Mouse (Mus musculus): ENCODE data around the gene Cdk15. TPM values are rescaled to one million over a fixed set of nuclear protein-coding genes. Genes with fewer than 3 reads are reported as not detected.

The Cdk15 gene
- polyA plus RNA-seq, 1 experiment from 2014 or later: 0.20 TPM

DNA sequence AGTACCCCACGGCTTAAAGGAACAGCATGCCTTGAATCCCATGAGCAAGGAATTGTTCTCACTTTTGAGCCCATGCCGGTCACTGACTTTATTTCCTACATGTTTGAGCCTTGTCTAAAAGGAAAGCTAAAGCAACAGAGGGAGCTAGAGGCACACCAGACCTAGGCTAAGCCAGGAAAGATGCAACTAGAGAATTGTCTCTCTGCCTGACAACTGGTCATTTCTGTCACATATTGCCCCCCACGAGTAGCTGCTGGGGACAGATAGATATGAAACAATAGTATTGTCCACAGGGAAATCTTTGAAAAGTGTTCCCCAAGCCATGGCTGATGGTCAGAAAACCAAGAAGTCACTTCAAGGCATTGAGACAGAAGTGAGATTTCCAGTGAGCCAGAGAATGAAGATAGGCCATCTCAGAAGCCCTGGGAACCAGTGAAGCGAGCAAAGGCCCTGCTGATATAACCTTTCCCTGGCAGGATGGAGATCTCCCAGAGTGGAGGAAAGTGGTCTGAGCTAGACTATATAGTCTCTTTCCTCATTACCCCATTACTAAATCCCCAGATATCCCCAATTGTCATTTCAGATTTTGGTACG lies 54.7 kb downstream of the Cdk15 start:
- Histone ChIP-seq H3K4me2 (ENCODE audit: low read depth, low read length) (no peak overlapping the region), H3K4me1 (ENCODE audit: insufficient read depth) (no peaks in the 10 kb centered on the region), H3K27me3 (ENCODE audit: insufficient read depth, low read length) (no peaks in the 10 kb centered on the region), H3K36me3 (replicated peaks; ENCODE audit: insufficient read depth, low read length) (no peaks in the 10 kb centered on the region), H3K4me3 (ENCODE audit: low read depth, low read length) (no peak overlapping the region), H3K9ac (replicated peaks) (no peak overlapping the region), H3K9me3 (ENCODE audit: low read length) (no peaks in the 10 kb centered on the region), H3K27ac (ENCODE audit: low read depth) (no peak overlapping the region)
- DNase-seq (no peak), ATAC-seq (no peak)
- TF ChIP-seq CTCF (IDR thresholded peaks at IDR 0.05; ENCODE audit: low read depth): 0 out of 2 replicates have a peak, but pooled peaks have one; percentile 6
- no peak for TF ChIP-seq EP300 (IDR thresholded peaks at IDR 0.05; ENCODE audit: low read depth)
- 55% methylated on average over 5 of the region's 5 CpGs for WGBS (ENCODE audit: insufficient replicate concordance)

DNA sequence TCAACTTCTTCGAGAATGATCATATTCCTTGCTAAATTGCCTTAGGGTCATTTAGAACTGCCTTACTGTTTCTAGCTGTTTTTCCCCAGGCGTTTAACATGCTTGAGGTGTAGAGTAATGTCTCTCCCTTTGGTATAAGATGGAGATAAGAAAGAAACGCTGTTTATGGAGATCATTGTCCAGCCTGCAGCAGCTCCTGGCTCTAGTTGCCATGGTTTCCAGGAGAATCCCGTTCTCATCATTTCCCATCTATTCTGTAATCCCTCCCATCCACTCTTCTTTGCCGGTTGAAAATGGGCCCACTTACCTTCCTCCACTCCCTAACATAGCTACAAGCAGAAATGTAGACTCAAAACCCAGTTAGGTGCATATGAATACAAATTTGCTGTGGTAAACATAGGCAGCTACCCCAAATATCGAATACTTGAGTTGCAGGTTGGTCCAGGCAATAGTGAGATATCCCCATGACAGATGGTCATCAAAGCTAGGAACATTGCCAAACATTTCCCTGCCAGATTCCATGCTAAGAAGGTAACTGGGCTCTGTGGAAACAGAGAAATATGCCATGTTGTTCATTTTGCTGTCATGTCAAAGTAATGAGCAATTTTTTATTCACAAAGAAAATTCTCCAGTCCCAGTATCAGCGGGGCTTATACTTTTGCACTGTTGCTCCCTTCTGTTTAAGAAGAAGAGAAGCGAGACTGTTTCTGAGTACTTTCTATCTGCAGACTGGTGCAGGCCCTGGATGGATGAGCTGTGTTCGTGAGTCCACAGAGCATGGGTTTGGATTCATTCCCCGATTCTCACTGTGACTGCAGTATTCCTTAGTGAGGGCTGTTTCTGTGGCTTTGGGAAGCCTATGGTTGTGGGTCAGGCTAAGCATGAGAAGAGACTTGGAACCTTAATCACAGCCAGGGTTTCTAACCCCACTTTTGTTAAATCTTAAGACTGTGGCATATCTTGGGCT lies 55.8 kb downstream of the Cdk15 start:
- Histone ChIP-seq H3K27me3 (ENCODE audit: insufficient read depth, low read length) (no peaks in the 10 kb centered on the region), H3K4me1 (ENCODE audit: insufficient read depth) (no peaks in the 10 kb centered on the region), H3K9ac (replicated peaks) (no peak overlapping the region), H3K4me3 (ENCODE audit: low read depth, low read length) (no peak overlapping the region), H3K36me3 (replicated peaks; ENCODE audit: insufficient read depth, low read length) (no peaks in the 10 kb centered on the region), H3K4me2 (ENCODE audit: low read depth, low read length) (no peak overlapping the region), H3K27ac (ENCODE audit: low read depth) (no peak overlapping the region), H3K9me3 (ENCODE audit: low read length) (no peaks in the 10 kb centered on the region)
- DNase-seq: no peak
- no peak for ATAC-seq
- 73% methylated on average over 10 of the region's 10 CpGs for WGBS (ENCODE audit: insufficient replicate concordance)
- TF ChIP-seq EP300 (IDR thresholded peaks at IDR 0.05; ENCODE audit: low read depth) (no peak), CTCF (IDR thresholded peaks at IDR 0.05; ENCODE audit: low read depth) (no peak)

DNA sequence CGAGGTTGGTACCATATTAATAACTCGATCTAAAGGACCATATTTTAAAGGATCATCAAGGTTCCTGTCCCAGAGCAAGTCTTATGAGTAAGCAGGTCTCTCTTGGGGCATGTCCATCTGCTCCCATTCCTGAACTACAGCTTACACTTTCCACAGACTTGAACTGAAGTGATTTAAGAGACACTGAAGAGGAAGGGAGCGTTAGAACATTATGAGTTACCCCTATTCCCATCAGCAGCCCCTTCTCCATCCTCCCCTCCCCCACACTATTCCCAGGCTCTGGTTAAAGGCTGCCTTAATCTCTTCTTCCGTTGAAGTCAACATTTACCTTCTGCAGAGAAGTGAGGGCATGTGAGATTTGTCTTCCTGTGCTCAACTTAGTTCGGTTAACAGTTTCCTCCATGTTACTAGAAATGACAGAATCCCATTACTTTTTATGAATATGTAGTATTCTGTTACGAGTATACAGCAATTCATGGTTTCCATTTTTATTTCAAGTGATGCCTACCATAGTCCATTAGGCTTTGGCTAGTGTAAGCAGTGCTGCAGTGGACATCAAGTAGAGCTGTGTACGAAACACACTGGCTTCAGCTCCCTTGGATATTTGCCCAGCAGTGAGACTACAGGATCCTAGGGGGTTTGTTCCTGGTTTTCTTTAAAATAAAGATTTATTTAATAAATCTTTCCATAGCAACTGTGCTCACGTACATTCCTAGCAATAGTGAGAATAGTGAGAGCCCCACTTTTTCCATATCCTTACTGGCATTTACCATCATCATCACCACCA lies 56.6 kb downstream of the Cdk15 start:
- no peaks in the 10 kb centered on the region for H3K9me3 ChIP-seq (ENCODE audit: low read length)
- no peak overlapping the region for H3K9ac ChIP-seq (replicated peaks)
- no peaks in the 10 kb centered on the region for H3K27me3 ChIP-seq (ENCODE audit: insufficient read depth, low read length)
- 70% methylated on average over 8 of the region's 8 CpGs for WGBS (ENCODE audit: insufficient replicate concordance)
- H3K36me3 ChIP-seq (replicated peaks; ENCODE audit: insufficient read depth, low read length): no peaks in the 10 kb centered on the region
- no peak overlapping the region for H3K27ac ChIP-seq (ENCODE audit: low read depth)
- no peaks in the 10 kb centered on the region for H3K4me1 ChIP-seq (ENCODE audit: insufficient read depth)
- ATAC-seq (no peak), DNase-seq (no peak)
- H3K4me2 ChIP-seq (ENCODE audit: low read depth, low read length): no peak overlapping the region
- no peak for TF ChIP-seq EP300 (IDR thresholded peaks at IDR 0.05; ENCODE audit: low read depth)
- H3K4me3 ChIP-seq (ENCODE audit: low read depth, low read length): no peak overlapping the region

DNA sequence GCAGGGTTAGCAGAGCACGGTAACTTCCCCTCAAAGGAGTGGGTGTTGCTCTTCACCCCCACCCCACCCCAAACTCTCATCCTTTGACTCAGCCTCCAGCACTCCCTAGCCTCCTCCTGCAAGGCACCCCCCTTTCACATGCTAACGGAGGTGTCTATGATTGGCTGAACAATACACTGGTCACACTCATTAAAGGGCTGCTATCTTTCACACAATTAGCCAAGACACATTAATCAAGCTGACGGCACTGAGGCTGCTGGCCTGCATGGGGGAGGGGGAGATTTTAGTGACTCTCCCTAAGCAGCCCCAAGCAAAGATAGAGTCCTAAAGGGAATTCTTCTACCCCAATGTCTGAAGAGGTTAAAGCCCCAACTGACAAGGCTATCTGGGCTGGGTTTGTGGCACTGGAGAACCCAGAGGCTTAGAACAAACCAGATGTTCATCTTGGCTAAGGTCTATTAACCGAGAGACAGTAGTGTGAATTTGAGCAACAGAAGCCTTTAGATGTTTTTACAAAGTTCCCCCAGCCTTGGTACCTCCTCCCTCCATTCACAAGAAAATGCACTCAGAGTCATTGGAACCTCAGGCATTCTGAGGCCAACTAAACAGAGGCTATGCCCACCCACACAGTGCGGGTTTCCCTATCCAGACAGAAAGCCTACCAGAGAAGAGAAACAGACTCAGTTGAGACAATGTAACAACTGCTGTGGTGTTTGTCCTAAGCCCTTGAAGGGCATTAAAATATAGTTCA lies 58.5 kb downstream of the Cdk15 start:
- ATAC-seq (no peak), DNase-seq (no peak)
- Histone ChIP-seq H3K27ac (ENCODE audit: low read depth) (no peak overlapping the region), H3K4me3 (ENCODE audit: low read depth, low read length) (no peak overlapping the region), H3K4me1 (ENCODE audit: insufficient read depth) (0 out of 2 replicates have a peak, but pooled peaks cover 5% of the 10 kb centered on the region), H3K9ac (replicated peaks) (no peak overlapping the region), H3K27me3 (ENCODE audit: insufficient read depth, low read length) (no peaks in the 10 kb centered on the region), H3K4me2 (ENCODE audit: low read depth, low read length) (no peak overlapping the region), H3K9me3 (ENCODE audit: low read length) (no peaks in the 10 kb centered on the region), H3K36me3 (replicated peaks; ENCODE audit: insufficient read depth, low read length) (no peaks in the 10 kb centered on the region)
- WGBS (ENCODE audit: insufficient replicate concordance): 32% methylated on average over 5 of the region's 5 CpGs
- no peak for TF ChIP-seq EP300 (IDR thresholded peaks at IDR 0.05; ENCODE audit: low read depth)
- no peak for TF ChIP-seq CTCF (IDR thresholded peaks at IDR 0.05; ENCODE audit: low read depth)

DNA sequence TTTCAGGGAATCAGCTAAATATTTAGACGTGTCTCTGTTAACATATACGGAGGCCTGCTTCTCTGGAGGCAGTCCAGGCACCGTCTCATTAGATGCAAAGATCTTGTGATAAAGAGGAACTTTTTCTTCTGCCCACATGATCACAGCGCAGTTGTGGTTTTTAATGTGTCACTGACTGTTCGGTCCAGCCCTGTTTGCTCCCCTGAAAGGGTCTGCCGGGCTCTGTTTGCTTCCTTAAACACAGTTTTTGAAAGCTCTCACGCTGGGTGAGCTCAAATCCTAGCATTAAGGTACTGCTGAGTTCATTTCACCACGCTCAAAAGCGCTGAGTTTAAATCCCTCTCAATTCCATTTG lies 59.3 kb downstream of the Cdk15 start:
- no peak for DNase-seq
- H3K27me3 ChIP-seq (ENCODE audit: insufficient read depth, low read length): no peaks in the 10 kb centered on the region
- H3K4me1 ChIP-seq (ENCODE audit: insufficient read depth): peaks cover 13% of the 10 kb centered on the region; the same call in 1 of the 2 replicates
- TF ChIP-seq EP300 (IDR thresholded peaks at IDR 0.05; ENCODE audit: low read depth): no peak
- TF ChIP-seq CTCF (IDR thresholded peaks at IDR 0.05; ENCODE audit: low read depth): no peak
- no peaks in the 10 kb centered on the region for H3K36me3 ChIP-seq (replicated peaks; ENCODE audit: insufficient read depth, low read length)
- WGBS (ENCODE audit: insufficient replicate concordance): 10% methylated on average over 9 of the region's 9 CpGs
- no peak for ATAC-seq
- no peak overlapping the region for H3K4me3 ChIP-seq (ENCODE audit: low read depth, low read length)
- no peaks in the 10 kb centered on the region for H3K9me3 ChIP-seq (ENCODE audit: low read length)
- H3K4me2 ChIP-seq (ENCODE audit: low read depth, low read length): peak overlapping the region; percentile 54; the same call in 1 of the 2 replicates
- H3K27ac ChIP-seq (ENCODE audit: low read depth): peak overlapping the region; percentile 29; the same call in 1 of the 2 replicates
- H3K9ac ChIP-seq (replicated peaks): no peak overlapping the region

Data from liver, postnatal 0 days (tissue).